Mouse (Mus musculus) layer of hippocampus, postnatal 36 days (tissue): Measurements from ENCODE around the gene Tstd3. TPM values are rescaled to one million over a fixed set of nuclear protein-coding genes. Genes with fewer than 3 reads are reported as not detected.
"Not testable (repeated sequence)": the region's sequence is repeated elsewhere in the genome, so short reads cannot be mapped to it uniquely, and the experiment has no call there.

Source experiments
- DNase-seq, 2 experiments: peaks; one replicate each; pipeline ENCODE4 v3.0.0; 2022
- total RNA-seq, 2 experiments: library from RNA; stranded (reverse); gene quantifications; 2 replicates each; pipeline ENCODE4 v1.2.3; 2021

The Tstd3 gene
- total RNA-seq, 2 experiments from 2014 or later: 25.4 to 26.7 TPM

- DNase-seq: no peak
These were observed 21.3 kb downstream of the Tstd3 start for GRCm38 (mm10) chr4:21745723-21746122.

GRCm38 (mm10) chr4:21744142-21744541, 22.9 kb downstream of the Tstd3 start:
- DNase-seq: not testable (repeated sequence)

DNA sequence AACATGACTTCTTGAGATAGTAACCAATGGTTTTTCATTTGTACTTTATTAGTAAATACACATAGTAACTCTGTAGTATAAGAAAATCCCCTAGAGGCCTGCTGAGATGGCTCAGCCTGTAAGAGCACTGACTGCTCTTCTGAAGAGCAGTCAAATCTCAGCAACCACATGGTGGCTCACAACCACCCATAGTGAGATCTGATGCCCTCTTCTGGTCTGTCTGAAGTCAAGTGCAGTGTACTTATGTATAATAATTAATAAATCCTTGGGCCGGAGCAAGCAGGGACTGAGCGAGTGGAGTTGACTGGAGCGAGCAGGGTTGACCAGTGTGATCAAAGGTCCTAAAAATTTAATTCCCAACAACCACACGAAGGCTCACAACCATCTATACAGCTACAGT, 27.8 kb downstream of the Tstd3 start:
- DNase-seq: no peak

DNA sequence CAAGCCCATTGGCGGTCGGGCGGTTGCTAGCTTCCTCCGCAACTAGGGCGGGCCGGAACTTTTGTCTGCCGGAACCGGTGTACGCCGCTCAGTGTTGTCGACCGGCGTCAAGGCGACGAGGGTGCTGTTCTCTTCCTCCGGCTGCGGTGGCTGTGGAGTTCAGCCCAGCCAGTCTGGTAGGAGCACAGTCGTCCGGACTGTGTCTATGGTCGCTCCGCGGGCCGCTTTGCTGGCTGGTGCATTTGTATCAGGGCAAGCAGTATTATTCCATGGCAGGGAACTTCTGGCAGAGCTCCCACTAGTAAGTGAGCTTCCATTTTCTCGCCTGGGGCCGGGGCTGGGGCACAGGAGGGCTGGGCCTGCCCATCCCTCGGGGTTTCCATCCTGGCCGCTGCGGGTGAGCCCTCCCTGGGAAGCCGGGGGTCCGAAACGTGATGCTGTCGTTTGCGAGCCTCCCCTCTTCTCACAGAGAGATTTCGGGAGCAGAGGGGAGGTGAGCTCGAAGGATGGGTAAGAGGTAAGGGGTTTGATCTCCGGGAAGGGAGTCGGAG, 39.3 kb downstream of the Tstd3 start, which contains the start of gene Ccnc:
Ccnc (plus strand) TSS at position 87 of the 551 bp plus-strand sequence.
- DNase-seq: peak; percentile 93

DNA sequence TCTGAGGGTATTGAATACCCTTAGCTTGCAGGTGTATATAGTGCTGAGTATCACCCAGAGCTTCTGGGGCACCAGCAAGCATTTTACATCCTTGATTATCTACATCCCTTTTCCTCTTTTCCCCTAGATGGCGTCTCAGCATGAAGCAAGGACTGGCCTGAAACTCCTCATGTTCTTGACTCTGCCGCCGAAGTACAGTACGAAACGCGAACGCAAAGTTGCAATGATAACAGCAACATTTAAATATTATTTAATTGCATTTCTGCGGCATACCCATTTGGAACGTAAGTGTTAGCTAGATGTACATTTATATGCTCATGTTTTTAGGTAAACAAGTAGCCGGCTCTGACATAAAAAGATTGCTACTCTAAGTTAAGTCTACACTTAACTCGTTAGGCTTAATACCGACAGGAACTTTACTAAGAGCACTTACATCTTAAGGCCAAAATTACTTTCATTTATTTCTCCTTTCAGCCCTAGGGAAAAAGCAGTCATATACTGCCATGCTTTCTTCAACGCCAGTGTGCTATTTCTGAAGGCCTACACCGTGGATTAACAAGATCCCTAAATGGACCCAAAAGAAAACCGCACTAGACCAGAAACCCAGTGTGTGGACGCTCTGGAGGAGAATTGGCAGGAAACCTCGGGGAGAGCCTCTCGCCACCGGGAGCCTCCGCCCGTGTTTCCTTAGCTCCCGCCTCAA, 39.9 kb downstream of the Tstd3 start:
- peak; percentile 12 to 16 for DNase-seq

- DNase-seq: no peak
These were observed 44.2 kb downstream of the Tstd3 start for GRCm38 (mm10) chr4:21722752-21723334.

GRCm38 (mm10) chr4:21712147-21712546, 54.9 kb downstream of the Tstd3 start:
- no peak for DNase-seq

Other genes with a start within 250 kb of the Tstd3 start
- gene Prdm13, start 81.2 kb downstream of the Tstd3 start, total RNA-seq: not detected
- gene Ccnc, start 39.5 kb downstream of the Tstd3 start, total RNA-seq: 10 to 100 TPM; 39.3 to 42.2 TPM
- 10 to 100 TPM; 51.2 to 58.8 TPM for gene Usp45, start 56 bp downstream of the Tstd3 start, total RNA-seq
- gene Pnisr, start 80.4 kb upstream of the Tstd3 start, total RNA-seq: 100 to 1,000 TPM; 195 to 242 TPM
- 10 to 100 TPM in 1 of 2 experiments, 1 to 10 TPM in 1; 10.0 to 12.7 TPM for gene Coq3, start 112.5 kb upstream of the Tstd3 start, total RNA-seq
- gene Faxc, start 164.1 kb upstream of the Tstd3 start, total RNA-seq: 10 to 100 TPM; 51.1 to 53.7 TPM